Mouse (Mus musculus) midbrain, postnatal 0 days (tissue): ENCODE data around the gene Sae1. TPM values are rescaled to one million over a fixed set of nuclear protein-coding genes. Genes with fewer than 3 reads are reported as not detected.
A peak's percentile ranks its signal among the peaks of the same experiment; 100 is the strongest.

Experiments
- ATAC-seq: fragments of 200-750 bp; cut with Nextera tagmentation; 2 replicates; pipeline ENCODE4 v1.8.0; 2017; ENCODE audit warnings: moderate number of reproducible peaks, mild to moderate bottlenecking, moderate TSS enrichment, moderate library complexity; ENCODE audit not compliant: low FRiP score
- DNase-seq: peaks from one replicate; pipeline ENCODE4 v3.0.0-alpha.2; 2015; ENCODE audit warnings: low spot score
- H3K27ac ChIP-seq: fragments of 300-500 bp; sonication (generic); 2 replicates; pipeline ENCODE4 v1.5.1; 2014; ENCODE audit warnings: low read depth, mild to moderate bottlenecking, low read length, mixed read lengths
- H3K27me3 ChIP-seq: fragments of 300-500 bp; sonication (generic); 2 replicates; pipeline ENCODE4 v1.6.1; 2014; ENCODE audit warnings: low read length, control low read depth, mixed read lengths; ENCODE audit not compliant: insufficient read depth
- H3K36me3 ChIP-seq: fragments of 300-500 bp; sonication (generic); 2 replicates; pipeline ENCODE4 v1.6.1; 2014; ENCODE audit warnings: low read length, control low read depth, mixed read lengths; ENCODE audit not compliant: insufficient read depth
- H3K4me1 ChIP-seq: fragments of 300-500 bp; sonication (generic); 2 replicates; pipeline ENCODE4 v1.6.1; 2014; ENCODE audit warnings: mild to moderate bottlenecking, control low read depth, antibody characterized with exemption, low read length, mixed read lengths; ENCODE audit not compliant: insufficient read depth
- H3K4me2 ChIP-seq: fragments of 300-500 bp; sonication (generic); 2 replicates; pipeline ENCODE4 v1.6.1; 2014; ENCODE audit warnings: low read depth, mild to moderate bottlenecking, low read length, mixed read lengths; ENCODE audit not compliant: poor library complexity, severe bottlenecking
- H3K4me3 ChIP-seq: fragments of 300-500 bp; sonication (generic); 2 replicates; pipeline ENCODE4 v1.5.1; 2014; ENCODE audit warnings: low read depth, mild to moderate bottlenecking, low read length, moderate library complexity
- H3K9ac ChIP-seq: fragments of 300-500 bp; sonication (generic); replicated peaks from 2 replicates; pipeline ENCODE4 v1.6.1; 2014; ENCODE audit warnings: mild to moderate bottlenecking, low read length, moderate library complexity, mixed read lengths; ENCODE audit not compliant: poor library complexity, severe bottlenecking
- H3K9me3 ChIP-seq: fragments of 300-500 bp; sonication (generic); 2 replicates; pipeline ENCODE4 v1.6.1; 2016; ENCODE audit warnings: low read length, control low read depth
- CTCF ChIP-seq: IDR thresholded peaks from 2 replicates; pipeline ENCODE4 v1.5.1; 2016; ENCODE audit warnings: antibody characterized with exemption, mild to moderate bottlenecking
- WGBS: fragments of 180-500 bp; shearing (Covaris S2); extraction: QIAGEN DNeasy Blood & Tissue Kit; methylation state at CpG from one replicate; pipeline ENCODE4 v1.1.7; 2014; 5-methylcytosine and 5-hydroxymethylcytosine counted together
- polyA plus RNA-seq: library from polyadenylated mRNA; unstranded; fragments of >200 nt; fragmentation: Nextera tagmentation; extraction: Ambion mirVana; gene quantifications from 2 replicates; pipeline ENCODE4 v1.2.1, GENCODE M21; 2015
- total RNA-seq: library from RNA; depleted of rRNA; stranded (reverse); fragments of >200 nt; gene quantifications from 2 replicates; pipeline ENCODE4 v1.2.3, GENCODE M21; 2014

Gene Sae1
- total and polyA plus RNA-seq, 2 experiments from 2014 or later: 84.6 to 195 TPM

GRCm38 (mm10) chr7:16355854-16356594, 31.6 kb downstream of the Sae1 start:
- no peak overlapping the region for H3K4me3 ChIP-seq
- H3K27me3 ChIP-seq: no peaks in the 10 kb centered on the region
- H3K4me1 ChIP-seq: no peaks in the 10 kb centered on the region
- no peak overlapping the region for H3K4me2 ChIP-seq
- H3K9me3 ChIP-seq: no peaks in the 10 kb centered on the region
- H3K9ac ChIP-seq: no peak overlapping the region
- peaks cover 38% of the 10 kb centered on the region for H3K36me3 ChIP-seq
- ATAC-seq: no peak
- H3K27ac ChIP-seq: no peak overlapping the region
- no peak for TF ChIP-seq CTCF
- 98% methylated on average over 3 of the region's 3 CpGs for WGBS
- no peak for DNase-seq

DNA sequence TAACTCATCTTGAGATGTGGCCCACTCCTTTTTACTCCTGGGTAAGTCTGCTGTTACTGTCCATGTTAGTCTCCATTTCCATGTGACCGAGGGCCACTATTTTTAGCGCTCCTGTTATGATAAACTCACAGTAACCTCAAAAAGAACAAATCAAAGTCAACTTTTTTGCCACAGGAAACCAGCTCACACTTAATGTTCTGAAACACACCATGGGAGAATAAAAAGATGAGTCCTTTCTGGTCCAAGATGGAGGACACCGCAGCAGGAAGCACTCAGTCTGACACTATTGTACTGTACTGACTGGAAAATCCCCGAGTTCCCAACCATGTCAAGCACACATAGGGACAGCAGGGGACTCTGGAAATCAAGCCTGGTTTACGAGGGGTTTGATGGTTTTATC, 37.6 kb downstream of the Sae1 start:
- no peak overlapping the region for H3K27ac ChIP-seq
- no peaks in the 10 kb centered on the region for H3K27me3 ChIP-seq
- ATAC-seq: no peak
- whole genome bisulfite sequencing: 83% methylated on average over 5 of the region's 5 CpGs
- no peak overlapping the region for H3K4me2 ChIP-seq
- no peak for TF ChIP-seq CTCF
- H3K9me3 ChIP-seq: no peaks in the 10 kb centered on the region
- H3K4me1 ChIP-seq: no peaks in the 10 kb centered on the region
- DNase-seq: no peak
- H3K36me3 ChIP-seq: peaks cover 17% of the 10 kb centered on the region
- H3K4me3 ChIP-seq: no peak overlapping the region
- no peak overlapping the region for H3K9ac ChIP-seq

DNA sequence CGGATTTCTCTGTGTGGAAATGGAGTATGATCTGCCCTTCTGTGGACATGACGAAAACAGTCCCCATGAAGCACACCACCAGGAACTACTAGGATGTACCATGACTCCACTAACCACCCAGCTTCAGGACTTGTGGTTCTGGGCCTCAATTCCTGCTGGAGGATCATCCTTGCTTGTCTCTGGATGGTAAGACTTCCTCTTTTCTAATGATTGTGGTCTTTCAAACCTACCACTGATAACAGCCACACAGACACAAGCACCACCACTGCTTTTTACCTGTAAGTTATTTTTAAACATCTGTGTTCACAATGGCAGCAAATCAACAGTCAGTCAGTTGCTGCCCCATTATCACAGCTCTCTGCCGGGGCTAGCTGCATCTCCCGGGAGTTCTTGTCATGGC, 42.3 kb downstream of the Sae1 start:
- no peak for DNase-seq
- Histone ChIP-seq H3K36me3 (0 out of 2 replicates have a peak, but pooled peaks cover 20% of the 10 kb centered on the region), H3K27me3 (no peaks in the 10 kb centered on the region), H3K9me3 (no peaks in the 10 kb centered on the region), H3K27ac (no peak overlapping the region), H3K9ac (no peak overlapping the region), H3K4me1 (no peaks in the 10 kb centered on the region), H3K4me3 (no peak overlapping the region), H3K4me2 (no peak overlapping the region)
- WGBS: 87% methylated on average over 4 of the region's 4 CpGs
- no peak for ATAC-seq
- TF ChIP-seq CTCF: no peak

DNA sequence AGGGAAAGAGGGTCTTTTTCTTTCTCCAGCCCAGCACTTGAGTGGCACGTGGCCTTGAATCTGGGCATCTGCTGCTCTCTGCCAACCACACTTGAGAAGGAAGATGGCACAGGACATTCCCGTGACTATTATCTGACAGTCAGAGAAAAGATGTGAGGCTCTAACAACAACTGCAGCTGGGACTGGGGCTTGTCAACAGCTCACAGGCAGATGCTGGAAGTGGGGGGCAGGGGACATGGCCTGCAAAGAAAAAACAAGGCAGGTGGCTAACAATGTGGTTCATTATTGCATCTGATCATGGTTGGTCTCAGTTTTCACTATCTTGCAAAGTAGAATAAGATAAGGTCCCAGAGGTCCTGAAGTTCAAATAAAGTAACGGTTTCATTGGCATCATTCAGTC, 43.0 kb downstream of the Sae1 start:
- TF ChIP-seq CTCF: no peak
- no peak overlapping the region for H3K9ac ChIP-seq
- no peak overlapping the region for H3K27ac ChIP-seq
- ATAC-seq (no peak), DNase-seq (peak; percentile 9)
- H3K36me3 ChIP-seq: 0 out of 2 replicates have a peak, but pooled peaks cover 18% of the 10 kb centered on the region
- WGBS: 73% methylated on average over 3 of the region's 3 CpGs
- H3K4me3 ChIP-seq: no peak overlapping the region
- no peak overlapping the region for H3K4me2 ChIP-seq
- no peaks in the 10 kb centered on the region for H3K27me3 ChIP-seq
- no peaks in the 10 kb centered on the region for H3K9me3 ChIP-seq
- no peaks in the 10 kb centered on the region for H3K4me1 ChIP-seq

DNA sequence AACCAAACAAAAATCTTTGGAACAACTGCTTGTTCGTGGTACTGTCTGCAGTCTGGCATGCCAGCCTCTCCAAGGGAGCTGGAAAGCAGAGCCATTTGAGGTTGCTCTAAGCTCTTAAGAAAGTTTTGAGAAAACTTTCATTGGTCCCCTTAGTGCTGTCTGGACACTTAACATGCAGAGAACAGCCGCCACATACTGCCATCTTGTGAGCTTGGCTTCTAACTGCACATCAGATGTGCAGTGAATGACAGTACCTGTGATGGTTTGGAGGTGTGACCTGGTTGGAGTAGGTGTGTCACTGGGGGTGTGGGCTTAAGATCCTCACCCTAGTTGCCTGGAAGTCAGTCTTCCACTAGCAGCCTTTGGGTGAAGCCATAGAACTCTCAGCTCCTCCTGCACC, 49.9 kb downstream of the Sae1 start:
- H3K4me2 ChIP-seq: no peak overlapping the region
- peak; percentile 40 for DNase-seq

GRCm38 (mm10) chr7:16329146-16329545, 58.5 kb downstream of the Sae1 start:
- DNase-seq (no peak), ATAC-seq (no peak)
- H3K9ac ChIP-seq: no peak overlapping the region
- TF ChIP-seq CTCF: no peak
- no peak overlapping the region for H3K4me2 ChIP-seq
- H3K27ac ChIP-seq: no peak overlapping the region
- H3K27me3 ChIP-seq: no peaks in the 10 kb centered on the region
- H3K4me1 ChIP-seq: no peaks in the 10 kb centered on the region
- H3K36me3 ChIP-seq: peaks cover 40% of the 10 kb centered on the region
- 86% methylated on average over 3 of the region's 3 CpGs for WGBS
- H3K4me3 ChIP-seq: no peak overlapping the region
- H3K9me3 ChIP-seq: no peaks in the 10 kb centered on the region

More for the DNA sequence above, 49.9 kb downstream of the Sae1 start:
- no peak overlapping the region for H3K9ac ChIP-seq
- no peaks in the 10 kb centered on the region for H3K9me3 ChIP-seq
- H3K27ac ChIP-seq: no peak overlapping the region
- 79% methylated on average over 2 of the region's 2 CpGs for WGBS
- H3K27me3 ChIP-seq: no peaks in the 10 kb centered on the region
- peak; percentile 62 for TF ChIP-seq CTCF
- H3K4me3 ChIP-seq: no peak overlapping the region
- ATAC-seq: no peak
- H3K4me1 ChIP-seq: no peaks in the 10 kb centered on the region
- H3K36me3 ChIP-seq: peaks cover 37% of the 10 kb centered on the region
